Mouse (Mus musculus): ENCODE results near the gene Baz2a. TPM values are rescaled to one million over a fixed set of nuclear protein-coding genes. Genes with fewer than 3 reads are reported as not detected.
"Not testable (repeated sequence)": the region's sequence is repeated elsewhere in the genome, so short reads cannot be mapped to it uniquely, and the experiment has no call there.

Baz2a gene
- polyA plus RNA-seq, 1 experiment from 2014 or later, result 17.2 TPM

DNA sequence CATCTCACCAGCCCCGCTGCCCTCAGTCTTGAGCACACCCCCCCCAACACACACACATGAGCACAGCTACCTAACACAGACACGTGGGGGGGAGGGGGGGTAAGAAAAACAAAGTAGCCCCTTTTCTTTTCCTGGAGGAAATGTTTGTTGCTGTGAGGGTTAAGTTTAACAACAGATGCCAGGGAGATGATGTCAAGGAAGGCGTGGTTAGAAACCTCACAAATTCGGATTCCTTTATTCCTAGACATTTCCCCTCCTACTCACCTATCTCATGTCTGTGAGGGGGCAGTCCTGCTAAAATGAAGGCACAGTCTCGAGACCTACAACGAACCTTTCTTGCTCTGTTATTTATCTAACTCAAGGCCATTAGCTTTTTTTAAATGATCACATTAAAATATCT, 75.7 kb downstream of the Baz2a start:
- no peak for ATAC-seq (ENCODE audit: insufficient number of reproducible peaks, insufficient read depth, low FRiP score, low read depth)
- Histone ChIP-seq H3K9me3 (ENCODE audit: control insufficient read depth, low read length) (no peaks in the 10 kb centered on the region), H3K4me2 (ENCODE audit: low read length) (no peak overlapping the region), H3K27ac (replicated peaks in 1 of 2; ENCODE audit: control insufficient read depth in 1 of 2, insufficient read depth in 1 of 2, low read depth in 2 of 2, low read length in 2 of 2) (0 out of 4 replicates have a peak overlapping the region, but pooled peaks of 1 of the 2 experiments have one; percentile 43), H3K4me3 (ENCODE audit: control insufficient read depth in 1 of 2, insufficient read depth in 1 of 2, low read depth in 1 of 2, low read length in 2 of 2) (no peak overlapping the region), H3K4me1 (ENCODE audit: control insufficient read depth in 2 of 2, insufficient read depth in 2 of 2, low read length in 2 of 2) (peaks cover 0 to 16% of the 10 kb centered on the region in 2 experiments; a peak in 3 of 4 replicates), H3K9ac (ENCODE audit: low read length) (no peak overlapping the region), H3K36me3 (ENCODE audit: control insufficient read depth, insufficient read depth, low read length) (peaks cover 13% of the 10 kb centered on the region), H3K27me3 (ENCODE audit: control insufficient read depth, insufficient read depth, low read length) (no peaks in the 10 kb centered on the region)
- 32% methylated on average over 6 of the region's 6 CpGs for WGBS

- H3K27me3 ChIP-seq (ENCODE audit: control insufficient read depth, insufficient read depth, low read length); H3K36me3 ChIP-seq (ENCODE audit: control insufficient read depth, insufficient read depth, low read length); H3K4me2 ChIP-seq (ENCODE audit: low read length); H3K27ac ChIP-seq (replicated peaks in 1 of 2; ENCODE audit: control insufficient read depth in 1 of 2, insufficient read depth in 1 of 2, low read depth in 2 of 2, low read length in 2 of 2); H3K9ac ChIP-seq (ENCODE audit: low read length); ATAC-seq (ENCODE audit: insufficient number of reproducible peaks, insufficient read depth, low FRiP score, low read depth); H3K9me3 ChIP-seq (ENCODE audit: control insufficient read depth, low read length); H3K4me3 ChIP-seq (ENCODE audit: control insufficient read depth in 1 of 2, insufficient read depth in 1 of 2, low read depth in 1 of 2, low read length in 2 of 2): not testable (repeated sequence)
- peaks cover 2 to 30% of the 10 kb centered on the region in 2 experiments for H3K4me1 ChIP-seq (ENCODE audit: control insufficient read depth in 2 of 2, insufficient read depth in 2 of 2, low read length in 2 of 2)
- 94% methylated on average over 10 of the region's 10 CpGs for WGBS
Observed at GRCm38 (mm10) chr10:128171348-128171747, 80.0 kb downstream of the Baz2a start.

DNA sequence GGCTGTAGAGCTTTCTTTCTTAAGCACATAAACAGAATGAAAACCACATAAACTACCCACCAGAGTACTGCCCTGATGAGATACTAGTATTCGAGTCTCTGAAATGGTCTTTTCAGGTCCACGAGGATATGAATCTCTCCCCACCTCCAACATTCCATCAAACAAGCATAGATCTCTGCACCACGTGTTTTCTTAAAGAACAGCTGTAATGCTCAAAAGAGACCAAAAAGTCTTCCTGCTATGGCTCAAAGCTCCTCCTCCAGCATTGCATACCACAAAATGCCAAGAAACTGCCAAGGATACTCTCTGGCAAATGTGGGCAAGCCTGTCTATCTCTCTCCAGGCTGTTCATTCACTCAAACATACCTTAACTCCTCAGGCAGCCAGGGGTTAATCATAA, 83.9 kb downstream of the Baz2a start:
- H3K9me3 ChIP-seq (ENCODE audit: control insufficient read depth, low read length), result no peaks in the 10 kb centered on the region
- ATAC-seq (ENCODE audit: insufficient number of reproducible peaks, insufficient read depth, low FRiP score, low read depth), result no peak

GRCm38 (mm10) chr10:128175996-128176755, 84.8 kb downstream of the Baz2a start:
- peak overlapping the region; percentile 90 for H3K9ac ChIP-seq (ENCODE audit: low read length)
- 1% methylated on average over 17 of the region's 17 CpGs for WGBS

More for the DNA sequence above, 83.9 kb downstream of the Baz2a start:
- peak overlapping the region; percentile 89 for H3K4me2 ChIP-seq (ENCODE audit: low read length)
- no peaks in the 10 kb centered on the region for H3K27me3 ChIP-seq (ENCODE audit: control insufficient read depth, insufficient read depth, low read length)
- no peaks in the 10 kb centered on the region for H3K36me3 ChIP-seq (ENCODE audit: control insufficient read depth, insufficient read depth, low read length)
- peak overlapping the region; percentile 56 to 71 for H3K4me3 ChIP-seq (ENCODE audit: control insufficient read depth in 1 of 2, insufficient read depth in 1 of 2, low read depth in 1 of 2, low read length in 2 of 2)
- H3K9ac ChIP-seq (ENCODE audit: low read length), result peak overlapping the region; percentile 90
- WGBS, result 3% methylated on average over 3 of the region's 3 CpGs
- peak overlapping the region; percentile 91 to 95 for H3K27ac ChIP-seq (replicated peaks in 1 of 2; ENCODE audit: control insufficient read depth in 1 of 2, insufficient read depth in 1 of 2, low read depth in 2 of 2, low read length in 2 of 2)
- H3K4me1 ChIP-seq (ENCODE audit: control insufficient read depth in 2 of 2, insufficient read depth in 2 of 2, low read length in 2 of 2), result peaks cover 4 to 23% of the 10 kb centered on the region in 2 experiments; a peak in 3 of 4 replicates

GRCm38 (mm10) chr10:128177316-128177715, 85.9 kb downstream of the Baz2a start:
- no peak overlapping the region for H3K9ac ChIP-seq (ENCODE audit: low read length)
- ATAC-seq (ENCODE audit: insufficient number of reproducible peaks, insufficient read depth, low FRiP score, low read depth), result no peak
- no peak overlapping the region for H3K27ac ChIP-seq (replicated peaks in 1 of 2; ENCODE audit: control insufficient read depth in 1 of 2, insufficient read depth in 1 of 2, low read depth in 2 of 2, low read length in 2 of 2)
- H3K4me1 ChIP-seq (ENCODE audit: control insufficient read depth in 2 of 2, insufficient read depth in 2 of 2, low read length in 2 of 2), result peaks cover 4 to 23% of the 10 kb centered on the region in 2 experiments; a peak in 3 of 4 replicates
- no peak overlapping the region for H3K4me3 ChIP-seq (ENCODE audit: control insufficient read depth in 1 of 2, insufficient read depth in 1 of 2, low read depth in 1 of 2, low read length in 2 of 2)
- WGBS, result 77% methylated on average over 4 of the region's 4 CpGs
- H3K27me3 ChIP-seq (ENCODE audit: control insufficient read depth, insufficient read depth, low read length), result no peaks in the 10 kb centered on the region
- no peaks in the 10 kb centered on the region for H3K9me3 ChIP-seq (ENCODE audit: control insufficient read depth, low read length)
- H3K36me3 ChIP-seq (ENCODE audit: control insufficient read depth, insufficient read depth, low read length), result no peaks in the 10 kb centered on the region
- no peak overlapping the region for H3K4me2 ChIP-seq (ENCODE audit: low read length)

More at GRCm38 (mm10) chr10:128175996-128176755, 84.8 kb downstream of the Baz2a start:
- no peaks in the 10 kb centered on the region for H3K27me3 ChIP-seq (ENCODE audit: control insufficient read depth, insufficient read depth, low read length)
- H3K9me3 ChIP-seq (ENCODE audit: control insufficient read depth, low read length), result no peaks in the 10 kb centered on the region
- H3K4me2 ChIP-seq (ENCODE audit: low read length), result peak overlapping the region; percentile 89
- ATAC-seq (ENCODE audit: insufficient number of reproducible peaks, insufficient read depth, low FRiP score, low read depth), result peak; percentile 79
- peak overlapping the region; percentile 91 to 95 for H3K27ac ChIP-seq (replicated peaks in 1 of 2; ENCODE audit: control insufficient read depth in 1 of 2, insufficient read depth in 1 of 2, low read depth in 2 of 2, low read length in 2 of 2)
- peaks cover 4 to 23% of the 10 kb centered on the region in 2 experiments; a peak in 3 of 4 replicates for H3K4me1 ChIP-seq (ENCODE audit: control insufficient read depth in 2 of 2, insufficient read depth in 2 of 2, low read length in 2 of 2)
- H3K36me3 ChIP-seq (ENCODE audit: control insufficient read depth, insufficient read depth, low read length), result no peaks in the 10 kb centered on the region
- H3K4me3 ChIP-seq (ENCODE audit: control insufficient read depth in 1 of 2, insufficient read depth in 1 of 2, low read depth in 1 of 2, low read length in 2 of 2), result peak overlapping the region; percentile 56 to 71

MicroRNAs within 50 kb of the gene (microRNA counts, 519-probe panel; counts per million panel counts)
- 322 counts per million, percentile 70 among the panel's probes with 10 or more counts for microRNA mmu-miR-677

Small RNA genes within 50 kb of the gene (microRNA-seq; reads per million reads assigned to microRNA genes)
- gene Mir677, result 33.8 reads per million, percentile 37 among the genes with 10 or more reads in this experiment

Other genes with a start within 250 kb of the Baz2a start
- not detected in 2 replicates for gene Rdh19, start 241.6 kb upstream of the Baz2a start, polyA plus RNA-seq (2014; fragmentation: Nextera tagmentation; extraction: Ambion mirVana)
- not detected in 2 replicates for gene Rdh16f2, start 225.1 kb upstream of the Baz2a start, polyA plus RNA-seq (2014; fragmentation: Nextera tagmentation; extraction: Ambion mirVana)
- gene Rdh7, start 202.8 kb upstream of the Baz2a start, polyA plus RNA-seq (2014; fragmentation: Nextera tagmentation; extraction: Ambion mirVana), result not detected in 2 replicates
- not detected in 2 replicates for gene Sdr9c7, start 193.1 kb upstream of the Baz2a start, polyA plus RNA-seq (2014; fragmentation: Nextera tagmentation; extraction: Ambion mirVana)
- gene Hsd17b6, start 84.0 kb upstream of the Baz2a start, polyA plus RNA-seq (2014; fragmentation: Nextera tagmentation; extraction: Ambion mirVana), result not detected in 2 replicates
- 44.8 and 44.9 TPM in 2 replicates for gene Prim1, start 76.4 kb upstream of the Baz2a start, polyA plus RNA-seq (2014; fragmentation: Nextera tagmentation; extraction: Ambion mirVana)
- gene Naca, start 56.0 kb upstream of the Baz2a start, polyA plus RNA-seq (2014; fragmentation: Nextera tagmentation; extraction: Ambion mirVana), result 540 and 614 TPM in 2 replicates
- 280 and 290 TPM in 2 replicates for gene Ptges3, start 32.6 kb upstream of the Baz2a start, polyA plus RNA-seq (2014; fragmentation: Nextera tagmentation; extraction: Ambion mirVana)
- 6,412 and 6,474 TPM in 2 replicates for gene Atp5b, start 8.3 kb upstream of the Baz2a start, polyA plus RNA-seq (2014; fragmentation: Nextera tagmentation; extraction: Ambion mirVana)
- 32.3 and 32.6 TPM in 2 replicates for gene Rbms2, start 88.7 kb downstream of the Baz2a start, polyA plus RNA-seq (2014; fragmentation: Nextera tagmentation; extraction: Ambion mirVana)
- gene Gls2, start 102.9 kb downstream of the Baz2a start, polyA plus RNA-seq (2014; fragmentation: Nextera tagmentation; extraction: Ambion mirVana), result 0.54 and 1.1 TPM in 2 replicates
- 44.2 and 47.6 TPM in 2 replicates for gene Spryd4, start 120.2 kb downstream of the Baz2a start, polyA plus RNA-seq (2014; fragmentation: Nextera tagmentation; extraction: Ambion mirVana)
- not detected in 2 replicates for gene Mip, start 134.3 kb downstream of the Baz2a start, polyA plus RNA-seq (2014; fragmentation: Nextera tagmentation; extraction: Ambion mirVana)
- 23.6 and 25.2 TPM in 2 replicates for gene Timeless, start 140.5 kb downstream of the Baz2a start, polyA plus RNA-seq (2014; fragmentation: Nextera tagmentation; extraction: Ambion mirVana)
- gene Apon, start 162.5 kb downstream of the Baz2a start, polyA plus RNA-seq (2014; fragmentation: Nextera tagmentation; extraction: Ambion mirVana), result 0.15 TPM in 1 of 2 replicates, not detected in the other
- gene Apof, start 177.1 kb downstream of the Baz2a start, polyA plus RNA-seq (2014; fragmentation: Nextera tagmentation; extraction: Ambion mirVana), result not detected in 2 replicates
- gene Stat2, start 179.0 kb downstream of the Baz2a start, polyA plus RNA-seq (2014; fragmentation: Nextera tagmentation; extraction: Ambion mirVana), result 10.0 and 10.9 TPM in 2 replicates
- 3.3 and 4.3 TPM in 2 replicates for gene Il23a, start 207.2 kb downstream of the Baz2a start, polyA plus RNA-seq (2014; fragmentation: Nextera tagmentation; extraction: Ambion mirVana)
- gene Pan2, start 211.8 kb downstream of the Baz2a start, polyA plus RNA-seq (2014; fragmentation: Nextera tagmentation; extraction: Ambion mirVana), result 28.8 and 29.6 TPM in 2 replicates
- 213 and 243 TPM in 2 replicates for gene Cnpy2, start 230.9 kb downstream of the Baz2a start, polyA plus RNA-seq (2014; fragmentation: Nextera tagmentation; extraction: Ambion mirVana)
- gene Cs, start 246.2 kb downstream of the Baz2a start, polyA plus RNA-seq (2014; fragmentation: Nextera tagmentation; extraction: Ambion mirVana), result 493 and 524 TPM in 2 replicates